Mouse (Mus musculus) limb, embryonic 11.5 days (tissue): Measurements from ENCODE around the gene Saa1. TPM values are rescaled to one million over a fixed set of nuclear protein-coding genes. Genes with fewer than 3 reads are reported as not detected.

ENCODE experiments used
- ATAC-seq: fragments of 200-750 bp; cut with Nextera tagmentation; 2 replicates; pipeline ENCODE4 v1.8.0; 2017; ENCODE audit warnings: low read depth; ENCODE audit not compliant: insufficient number of reproducible peaks, low FRiP score, low TSS enrichment
- DNase-seq: peaks from one replicate; pipeline ENCODE4 v3.0.0-alpha.2; 2015; ENCODE audit warnings: low spot score
- H3K27ac ChIP-seq: fragments of 300-500 bp; sonication (generic); replicated peaks from 2 replicates; pipeline ENCODE4 v1.5.1; 2014; ENCODE audit warnings: low read depth, mild to moderate bottlenecking, low read length
- H3K27me3 ChIP-seq: fragments of 300-500 bp; sonication (generic); 2 replicates; pipeline ENCODE4 v1.6.1; 2014; ENCODE audit warnings: mild to moderate bottlenecking, low read length, mixed read lengths; ENCODE audit not compliant: control insufficient read depth, insufficient read depth
- H3K36me3 ChIP-seq: fragments of 300-500 bp; sonication (generic); 2 replicates; pipeline ENCODE4 v1.6.1; 2014; ENCODE audit warnings: mild to moderate bottlenecking, low read length, moderate library complexity, mixed read lengths; ENCODE audit not compliant: control insufficient read depth, insufficient read depth
- H3K4me1 ChIP-seq: fragments of 300-500 bp; sonication (generic); 2 replicates; pipeline ENCODE4 v1.6.1; 2014; ENCODE audit warnings: low read length, mixed read lengths; ENCODE audit not compliant: control insufficient read depth, insufficient read depth
- H3K4me2 ChIP-seq: fragments of 300-500 bp; sonication (generic); 2 replicates; pipeline ENCODE4 v1.6.1; 2014; ENCODE audit warnings: low read depth, mild to moderate bottlenecking, moderate library complexity; ENCODE audit not compliant: severe bottlenecking
- H3K4me3 ChIP-seq: fragments of 300-500 bp; sonication (generic); 2 replicates; pipeline ENCODE4 v1.5.1; 2014; ENCODE audit warnings: low read depth, low read length
- H3K9ac ChIP-seq: fragments of 300-500 bp; sonication (generic); 2 replicates; pipeline ENCODE4 v1.6.1; 2014; ENCODE audit warnings: mild to moderate bottlenecking, low read length
- H3K9me3 ChIP-seq: fragments of 300-500 bp; sonication (generic); 2 replicates; pipeline ENCODE4 v1.6.1; 2016; ENCODE audit warnings: low read length; ENCODE audit not compliant: control insufficient read depth
- WGBS: fragments of 180-500 bp; shearing (Covaris S2); extraction: QIAGEN DNeasy Blood & Tissue Kit; methylation state at CpG from one replicate; pipeline ENCODE4 v1.1.7; 2014; 5-methylcytosine and 5-hydroxymethylcytosine counted together
- polyA plus RNA-seq: library from polyadenylated mRNA; unstranded; fragments of >200 nt; fragmentation: Nextera tagmentation; extraction: Ambion mirVana; gene quantifications from 2 replicates; pipeline ENCODE4 v1.2.1, GENCODE M21; 2014

The Saa1 gene
- polyA plus RNA-seq, 1 experiment from 2014 or later: not detected

GRCm38 (mm10) chr7:46727584-46727983 is 15.2 kb downstream of the Saa1 start:
- Histone ChIP-seq H3K27me3 (no peaks in the 10 kb centered on the region), H3K36me3 (no peaks in the 10 kb centered on the region), H3K9ac (no peak overlapping the region), H3K9me3 (no peaks in the 10 kb centered on the region), H3K4me2 (no peak overlapping the region), H3K27ac (no peak overlapping the region), H3K4me1 (no peaks in the 10 kb centered on the region), H3K4me3 (no peak overlapping the region)
- WGBS: 82% methylated on average over 1 of the region's 1 CpGs
- ATAC-seq (no peak), DNase-seq (no peak)

- Histone ChIP-seq H3K4me1 (no peaks in the 10 kb centered on the region), H3K9me3 (no peaks in the 10 kb centered on the region), H3K4me3 (no peak overlapping the region), H3K4me2 (no peak overlapping the region), H3K27me3 (no peaks in the 10 kb centered on the region), H3K9ac (no peak overlapping the region), H3K27ac (no peak overlapping the region), H3K36me3 (no peaks in the 10 kb centered on the region)
- no peak for DNase-seq
- ATAC-seq: no peak
- WGBS: 82% methylated on average over 5 of the region's 5 CpGs
Observed at GRCm38 (mm10) chr7:46724396-46724795, 18.4 kb downstream of the Saa1 start.

- Histone ChIP-seq H3K27me3 (no peaks in the 10 kb centered on the region), H3K4me1 (no peaks in the 10 kb centered on the region), H3K9me3 (no peaks in the 10 kb centered on the region), H3K4me2 (no peak overlapping the region), H3K36me3 (no peaks in the 10 kb centered on the region), H3K27ac (no peak overlapping the region), H3K4me3 (no peak overlapping the region), H3K9ac (no peak overlapping the region)
- no peak for ATAC-seq
- 91% methylated on average over 3 of the region's 3 CpGs for WGBS
- no peak for DNase-seq
Observed at GRCm38 (mm10) chr7:46723849-46724248, 18.9 kb downstream of the Saa1 start.

GRCm38 (mm10) chr7:46723354-46723753 is 19.4 kb downstream of the Saa1 start:
- Histone ChIP-seq H3K4me3 (no peak overlapping the region), H3K9ac (no peak overlapping the region), H3K27ac (no peak overlapping the region), H3K9me3 (no peaks in the 10 kb centered on the region), H3K4me2 (no peak overlapping the region), H3K36me3 (no peaks in the 10 kb centered on the region), H3K4me1 (no peaks in the 10 kb centered on the region), H3K27me3 (no peaks in the 10 kb centered on the region)
- 91% methylated on average over 6 of the region's 6 CpGs for WGBS
- ATAC-seq (no peak), DNase-seq (no peak)

GRCm38 (mm10) chr7:46720460-46720859 is 22.3 kb downstream of the Saa1 start:
- WGBS: 84% methylated on average over 9 of the region's 9 CpGs
- no peak overlapping the region for H3K27ac ChIP-seq
- no peak overlapping the region for H3K9ac ChIP-seq
- H3K9me3 ChIP-seq: no peaks in the 10 kb centered on the region
- ATAC-seq (no peak), DNase-seq (no peak)
- H3K4me1 ChIP-seq: no peaks in the 10 kb centered on the region
- H3K4me2 ChIP-seq: no peak overlapping the region
- no peaks in the 10 kb centered on the region for H3K36me3 ChIP-seq
- no peak overlapping the region for H3K4me3 ChIP-seq
- no peaks in the 10 kb centered on the region for H3K27me3 ChIP-seq

- no peak for DNase-seq
- WGBS: 82% methylated on average over 7 of the region's 7 CpGs
- no peaks in the 10 kb centered on the region for H3K27me3 ChIP-seq
- H3K27ac ChIP-seq: no peak overlapping the region
- no peak overlapping the region for H3K4me3 ChIP-seq
- H3K9ac ChIP-seq: no peak overlapping the region
- H3K4me1 ChIP-seq: no peaks in the 10 kb centered on the region
- H3K4me2 ChIP-seq: no peak overlapping the region
- ATAC-seq: no peak
- H3K9me3 ChIP-seq: no peaks in the 10 kb centered on the region
- no peaks in the 10 kb centered on the region for H3K36me3 ChIP-seq
Observed at GRCm38 (mm10) chr7:46719526-46719925, 23.3 kb downstream of the Saa1 start.

GRCm38 (mm10) chr7:46718591-46719270 is 24.0 kb downstream of the Saa1 start:
- H3K4me2 ChIP-seq: no peak overlapping the region
- H3K36me3 ChIP-seq: no peaks in the 10 kb centered on the region
- H3K27ac ChIP-seq: no peak overlapping the region
- no peak overlapping the region for H3K9ac ChIP-seq
- 86% methylated on average over 7 of the region's 7 CpGs for WGBS
- ATAC-seq (no peak), DNase-seq (no peak)
- H3K27me3 ChIP-seq: no peaks in the 10 kb centered on the region
- no peaks in the 10 kb centered on the region for H3K9me3 ChIP-seq
- H3K4me1 ChIP-seq: no peaks in the 10 kb centered on the region
- H3K4me3 ChIP-seq: no peak overlapping the region

- 53% methylated on average over 5 of the region's 5 CpGs for WGBS
- no peak for DNase-seq
Observed at GRCm38 (mm10) chr7:46716897-46717296, 25.9 kb downstream of the Saa1 start.

GRCm38 (mm10) chr7:46715600-46715999 is 27.2 kb downstream of the Saa1 start, which contains the start of gene Saa3:
Saa3 (minus strand) TSS chr7:46715700.
- no peak within 1 kb of the TSS for H3K4me2 ChIP-seq
- H3K27me3 ChIP-seq: no peaks in the 10 kb centered on the region
- no peak for ATAC-seq
- no peaks in the 10 kb centered on the region for H3K4me1 ChIP-seq
- H3K36me3 ChIP-seq: no peaks in the 10 kb centered on the region
- no peaks in the 10 kb centered on the region for H3K9me3 ChIP-seq
- no peak within 1 kb of the TSS for H3K4me3 ChIP-seq
- 89% methylated on average over 5 of the region's 5 CpGs for WGBS
- no peak within 1 kb of the TSS for H3K9ac ChIP-seq
- DNase-seq: no peak
- no peak within 1 kb of the TSS for H3K27ac ChIP-seq

More at GRCm38 (mm10) chr7:46716897-46717296, 25.9 kb downstream of the Saa1 start:
- H3K4me2 ChIP-seq: no peak overlapping the region
- H3K9me3 ChIP-seq: no peaks in the 10 kb centered on the region
- H3K9ac ChIP-seq: no peak overlapping the region
- no peak for ATAC-seq
- H3K36me3 ChIP-seq: no peaks in the 10 kb centered on the region
- H3K4me1 ChIP-seq: no peaks in the 10 kb centered on the region
- no peak overlapping the region for H3K27ac ChIP-seq
- H3K27me3 ChIP-seq: no peaks in the 10 kb centered on the region
- H3K4me3 ChIP-seq: no peak overlapping the region
